Mouse (Mus musculus): ENCODE data around the gene Rinl. TPM values are rescaled to one million over a fixed set of nuclear protein-coding genes. Genes with fewer than 3 reads are reported as not detected.

Rinl gene
- total RNA-seq, 1 experiment = 17.2 TPM

- no peak overlapping the region for H3K4me3 ChIP-seq (ENCODE audit: insufficient read depth in 1 of 2, low read depth in 1 of 2, low read length in 2 of 2, poor library complexity in 1 of 2, severe bottlenecking in 1 of 2)
- no peaks in the 10 kb centered on the region for H3K9me3 ChIP-seq (ENCODE audit: control insufficient read depth, insufficient read depth, low read depth, low read length)
- H3K4me1 ChIP-seq (ENCODE audit: control insufficient read depth in 2 of 2, insufficient read depth in 2 of 2, low read length in 2 of 2, poor library complexity in 1 of 2) = peaks cover 7 to 30% of the 10 kb centered on the region in 2 experiments; a peak in 3 of 4 replicates
- in situ Hi-C loops (cut with MboI; ENCODE audit: low sequenced_read_pairs in 2 of 2, unreplicated experiment in 2 of 2) = no loop called here
- TF ChIP-seq CHD2 (IDR thresholded peaks at IDR 0.05; ENCODE audit: low read depth, low read length) = no peak
- no peak for TF ChIP-seq ZC3H11A (IDR thresholded peaks at IDR 0.05; ENCODE audit: borderline replicate concordance, low read depth, low read length)
- no peak for TF ChIP-seq MAFK (IDR thresholded peaks at IDR 0.05; ENCODE audit: insufficient read depth, low read depth, low read length)
- TF ChIP-seq ZNF384 (IDR thresholded peaks at IDR 0.05; ENCODE audit: low read depth, low read length) = no peak
- no peak for TF ChIP-seq HCFC1 (IDR thresholded peaks at IDR 0.05; ENCODE audit: borderline replicate concordance, insufficient read depth, low read length)
- no peak overlapping the region for H3K27ac ChIP-seq (ENCODE audit: insufficient read depth, low read depth, low read length, poor library complexity, severe bottlenecking)
- no peaks in the 10 kb centered on the region for H3K36me3 ChIP-seq (ENCODE audit: control insufficient read depth, insufficient read depth, low read length, poor library complexity, severe bottlenecking)
- no peak for DNase-seq (ENCODE audit: low read depth, low spot score)
- no peak overlapping the region for H3K9ac ChIP-seq (ENCODE audit: insufficient read depth, low read depth, low read length, poor library complexity, severe bottlenecking)
Measured at GRCm38 (mm10) chr7:28787884-28788283, 885 bp upstream of the Rinl start.

- no peaks in the 10 kb centered on the region for H3K36me3 ChIP-seq (ENCODE audit: control insufficient read depth, insufficient read depth, low read length, poor library complexity, severe bottlenecking)
- peak overlapping the region; percentile 60 for H3K9ac ChIP-seq (ENCODE audit: insufficient read depth, low read depth, low read length, poor library complexity, severe bottlenecking)
- no peaks in the 10 kb centered on the region for H3K9me3 ChIP-seq (ENCODE audit: control insufficient read depth, insufficient read depth, low read depth, low read length)
- no peak for DNase-seq (ENCODE audit: low read depth, low spot score)
- in situ Hi-C loops (cut with MboI; ENCODE audit: low sequenced_read_pairs in 2 of 2, unreplicated experiment in 2 of 2) = no loop called here
- TF ChIP-seq ZNF384 (IDR thresholded peaks at IDR 0.05; ENCODE audit: low read depth, low read length) (no peak), MAFK (IDR thresholded peaks at IDR 0.05; ENCODE audit: insufficient read depth, low read depth, low read length) (no peak), HCFC1 (IDR thresholded peaks at IDR 0.05; ENCODE audit: borderline replicate concordance, insufficient read depth, low read length) (no peak)
- H3K4me1 ChIP-seq (ENCODE audit: control insufficient read depth in 2 of 2, insufficient read depth in 2 of 2, low read length in 2 of 2, poor library complexity in 1 of 2) = peaks cover 7 to 30% of the 10 kb centered on the region in 2 experiments; a peak in 3 of 4 replicates
- H3K4me3 ChIP-seq (ENCODE audit: insufficient read depth in 1 of 2, low read depth in 1 of 2, low read length in 2 of 2, poor library complexity in 1 of 2, severe bottlenecking in 1 of 2) = peak overlapping the region; percentile 30 to 62; a peak in 3 of 4 replicates
- no peak overlapping the region; the same call in 1 of the 2 replicates for H3K27ac ChIP-seq (ENCODE audit: insufficient read depth, low read depth, low read length, poor library complexity, severe bottlenecking)
Measured at GRCm38 (mm10) chr7:28789235-28789634, 466 bp downstream of the Rinl start.

- Histone ChIP-seq H3K9me3 (ENCODE audit: control insufficient read depth, insufficient read depth, low read depth, low read length) (no peaks in the 10 kb centered on the region), H3K4me3 (ENCODE audit: insufficient read depth in 1 of 2, low read depth in 1 of 2, low read length in 2 of 2, poor library complexity in 1 of 2, severe bottlenecking in 1 of 2) (no peak overlapping the region), H3K4me1 (ENCODE audit: control insufficient read depth in 2 of 2, insufficient read depth in 2 of 2, low read length in 2 of 2, poor library complexity in 1 of 2) (peaks cover 7 to 33% of the 10 kb centered on the region in 2 experiments; a peak in 3 of 4 replicates), H3K9ac (ENCODE audit: insufficient read depth, low read depth, low read length, poor library complexity, severe bottlenecking) (no peak overlapping the region; the same call in 1 of the 2 replicates), H3K36me3 (ENCODE audit: control insufficient read depth, insufficient read depth, low read length, poor library complexity, severe bottlenecking) (no peaks in the 10 kb centered on the region), H3K27ac (ENCODE audit: insufficient read depth, low read depth, low read length, poor library complexity, severe bottlenecking) (no peak overlapping the region; the same call in 1 of the 2 replicates)
- in situ Hi-C loops (cut with MboI; ENCODE audit: low sequenced_read_pairs in 2 of 2, unreplicated experiment in 2 of 2) = no loop called here
- TF ChIP-seq CHD2 (IDR thresholded peaks at IDR 0.05; ENCODE audit: low read depth, low read length) (no peak), ZC3H11A (IDR thresholded peaks at IDR 0.05; ENCODE audit: borderline replicate concordance, low read depth, low read length) (no peak), MAFK (IDR thresholded peaks at IDR 0.05; ENCODE audit: insufficient read depth, low read depth, low read length) (no peak), ZNF384 (IDR thresholded peaks at IDR 0.05; ENCODE audit: low read depth, low read length) (no peak), HCFC1 (IDR thresholded peaks at IDR 0.05; ENCODE audit: borderline replicate concordance, insufficient read depth, low read length) (no peak)
- no peak for DNase-seq (ENCODE audit: low read depth, low spot score)
Measured at GRCm38 (mm10) chr7:28790066-28790806, 1.5 kb downstream of the Rinl start.

GRCm38 (mm10) chr7:28791706-28792105, 2.9 kb downstream of the Rinl start:
- no peak for TF ChIP-seq HCFC1 (IDR thresholded peaks at IDR 0.05; ENCODE audit: borderline replicate concordance, insufficient read depth, low read length)
- TF ChIP-seq MAFK (IDR thresholded peaks at IDR 0.05; ENCODE audit: insufficient read depth, low read depth, low read length) = no peak
- no peak for TF ChIP-seq ZNF384 (IDR thresholded peaks at IDR 0.05; ENCODE audit: low read depth, low read length)
- TF ChIP-seq ZC3H11A (IDR thresholded peaks at IDR 0.05; ENCODE audit: borderline replicate concordance, low read depth, low read length) = no peak
- no peak for TF ChIP-seq CHD2 (IDR thresholded peaks at IDR 0.05; ENCODE audit: low read depth, low read length)
- no peak overlapping the region for H3K4me3 ChIP-seq (ENCODE audit: insufficient read depth in 1 of 2, low read depth in 1 of 2, low read length in 2 of 2, poor library complexity in 1 of 2, severe bottlenecking in 1 of 2)
- in situ Hi-C loops (cut with MboI; ENCODE audit: low sequenced_read_pairs in 2 of 2, unreplicated experiment in 2 of 2) = no loop called here
- no peak for DNase-seq (ENCODE audit: low read depth, low spot score)
- H3K9ac ChIP-seq (ENCODE audit: insufficient read depth, low read depth, low read length, poor library complexity, severe bottlenecking) = no peak overlapping the region
- H3K36me3 ChIP-seq (ENCODE audit: control insufficient read depth, insufficient read depth, low read length, poor library complexity, severe bottlenecking) = no peaks in the 10 kb centered on the region
- H3K27ac ChIP-seq (ENCODE audit: insufficient read depth, low read depth, low read length, poor library complexity, severe bottlenecking) = no peak overlapping the region; the same call in 1 of the 2 replicates
- peaks cover 7 to 38% of the 10 kb centered on the region in 2 experiments for H3K4me1 ChIP-seq (ENCODE audit: control insufficient read depth in 2 of 2, insufficient read depth in 2 of 2, low read length in 2 of 2, poor library complexity in 1 of 2)
- no peaks in the 10 kb centered on the region for H3K9me3 ChIP-seq (ENCODE audit: control insufficient read depth, insufficient read depth, low read depth, low read length)
